Mouse (Mus musculus): ENCODE results near the gene Dnaja3.

The Dnaja3 gene

GRCm38 (mm10) chr16:4639831-4640237 is at the start of gene Dnaja3, which contains the start of gene Vasn:
Gene Dnaja3 (plus strand): TSS chr16:4639989.
Gene Vasn (plus strand): TSS chr16:4639941.
- DNase-seq: no peak

GRCm38 (mm10) chr16:4590236-4590635 is 49.6 kb upstream of the Dnaja3 start:
- no peak for DNase-seq

- DNase-seq: peak; percentile 73
Observed at GRCm38 (mm10) chr16:4592909-4593875, 46.6 kb upstream of the Dnaja3 start.

- DNase-seq: peak; percentile 63
Observed at GRCm38 (mm10) chr16:4593971-4594813, 45.6 kb upstream of the Dnaja3 start, which contains the start of gene Glis2. Gene Glis2 (plus strand): TSS chr16:4594713.

- no peak for DNase-seq
Observed at GRCm38 (mm10) chr16:4594814-4595526, 44.8 kb upstream of the Dnaja3 start.

GRCm38 (mm10) chr16:4595527-4595963 is 44.2 kb upstream of the Dnaja3 start:
- DNase-seq: peak; percentile 72

- no peak for DNase-seq
Observed at GRCm38 (mm10) chr16:4596141-4596728, 43.6 kb upstream of the Dnaja3 start.

- DNase-seq: no peak
Observed at GRCm38 (mm10) chr16:4596836-4597235, 43.0 kb upstream of the Dnaja3 start.

- DNase-seq: no peak
Observed at GRCm38 (mm10) chr16:4597296-4597695, 42.5 kb upstream of the Dnaja3 start.

GRCm38 (mm10) chr16:4598041-4598440 is 41.7 kb upstream of the Dnaja3 start:
- DNase-seq: no peak

GRCm38 (mm10) chr16:4598891-4599543 is 40.8 kb upstream of the Dnaja3 start:
- DNase-seq: no peak

GRCm38 (mm10) chr16:4599616-4600015 is 40.2 kb upstream of the Dnaja3 start:
- no peak for DNase-seq

GRCm38 (mm10) chr16:4600701-4601310 is 39.0 kb upstream of the Dnaja3 start:
- DNase-seq: no peak

GRCm38 (mm10) chr16:4602189-4602588 is 37.6 kb upstream of the Dnaja3 start:
- no peak for DNase-seq

GRCm38 (mm10) chr16:4602766-4603452 is 36.9 kb upstream of the Dnaja3 start:
- no peak for DNase-seq

- DNase-seq: no peak
Observed at GRCm38 (mm10) chr16:4603453-4603837, 36.3 kb upstream of the Dnaja3 start.

GRCm38 (mm10) chr16:4604293-4604837 is 35.4 kb upstream of the Dnaja3 start:
- no peak for DNase-seq

GRCm38 (mm10) chr16:4605514-4606131 is 34.2 kb upstream of the Dnaja3 start:
- DNase-seq: no peak

- DNase-seq: no peak
Observed at GRCm38 (mm10) chr16:4606431-4607084, 33.2 kb upstream of the Dnaja3 start.

All from cerebellum, adult 9-10 months (tissue).